Mouse (Mus musculus): ENCODE results near the gene Nlrp2.

Nlrp2 gene

DNA sequence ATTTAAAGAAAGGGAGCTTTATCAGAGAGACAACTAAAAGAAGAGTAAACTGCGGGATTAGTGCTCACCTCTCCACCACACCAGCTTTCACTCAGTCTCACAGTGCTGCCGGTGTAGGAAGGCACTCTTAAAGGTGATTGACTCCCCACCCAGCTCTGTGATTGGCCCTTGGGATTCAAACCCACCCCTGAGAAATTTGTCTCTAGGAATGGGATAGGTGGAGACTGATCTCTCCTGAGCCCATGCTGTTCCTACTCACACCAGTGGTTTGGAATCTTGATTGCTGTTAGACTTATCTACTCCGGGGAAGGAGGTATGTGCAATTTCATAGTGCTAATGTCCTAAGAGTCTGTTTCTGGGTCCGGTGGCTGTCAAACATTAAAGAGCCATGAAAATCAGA, at the start of gene Nlrp2:
TSS of gene Nlrp2 (minus strand) at position 101 of the 400 bp plus-strand sequence.
- no peak for DNase-seq

DNA sequence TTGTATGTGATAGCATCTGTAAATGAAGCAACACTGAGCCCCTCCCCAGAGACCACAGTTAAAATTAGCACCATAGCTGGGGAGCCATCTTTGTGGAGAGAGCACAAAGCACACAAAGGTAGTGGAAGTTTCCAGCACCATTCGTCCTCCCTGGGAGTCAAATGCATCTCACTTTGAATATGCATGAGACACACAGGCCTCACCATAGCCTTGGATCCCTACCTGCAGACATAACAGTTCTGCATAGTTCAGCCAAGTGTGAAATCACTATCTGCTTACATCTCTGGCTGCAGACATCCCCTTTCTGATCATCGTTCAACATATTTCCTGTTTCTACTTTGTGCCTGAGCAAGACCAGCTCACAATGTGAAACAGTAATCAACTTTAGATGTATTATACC, 15.9 kb upstream of the Nlrp2 start:
- no peak for DNase-seq

DNA sequence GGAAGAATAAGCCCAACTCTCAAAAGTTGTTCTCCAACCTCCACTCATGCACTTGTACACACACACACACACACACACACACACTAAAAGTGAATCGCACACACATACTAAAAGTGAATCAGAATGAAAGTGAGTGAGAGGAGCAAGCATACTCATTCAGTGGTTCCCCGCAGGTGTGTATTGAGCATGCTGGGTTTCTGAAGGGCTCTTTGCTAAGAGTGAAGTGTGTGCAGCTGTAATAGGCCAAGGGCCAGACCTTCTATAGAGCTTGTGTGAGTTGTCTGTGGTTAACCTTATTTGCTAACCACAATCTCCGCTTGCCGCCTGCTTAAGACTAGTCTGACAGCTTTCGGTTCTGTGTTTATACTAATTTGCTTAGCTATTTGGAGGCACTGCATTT, 12.8 kb upstream of the Nlrp2 start:
- no peak for DNase-seq

DNA sequence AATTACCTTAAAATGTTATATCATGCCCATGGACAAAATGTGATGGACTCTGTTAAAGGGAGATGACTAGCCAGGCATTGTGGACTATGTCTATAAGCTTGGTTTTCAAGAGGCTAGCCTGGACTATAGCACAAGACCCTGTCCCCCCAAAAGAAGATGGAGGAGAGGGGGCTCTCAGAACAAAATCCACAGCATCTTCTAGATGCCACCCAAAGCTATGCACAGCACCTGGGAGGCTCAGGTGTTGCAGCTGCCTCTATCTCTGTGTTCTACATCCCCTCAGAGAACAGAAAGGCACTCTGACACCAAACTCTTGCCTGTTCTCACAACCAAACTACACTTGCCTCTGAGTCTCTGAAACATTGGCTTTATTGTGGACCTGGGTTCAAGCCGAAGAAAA, 598 bp downstream of the Nlrp2 start, which contains the start of gene Gm5065:
TSS of gene Gm5065 (plus strand) at position 301 of the 400 bp plus-strand sequence.
- no peak for DNase-seq

DNA sequence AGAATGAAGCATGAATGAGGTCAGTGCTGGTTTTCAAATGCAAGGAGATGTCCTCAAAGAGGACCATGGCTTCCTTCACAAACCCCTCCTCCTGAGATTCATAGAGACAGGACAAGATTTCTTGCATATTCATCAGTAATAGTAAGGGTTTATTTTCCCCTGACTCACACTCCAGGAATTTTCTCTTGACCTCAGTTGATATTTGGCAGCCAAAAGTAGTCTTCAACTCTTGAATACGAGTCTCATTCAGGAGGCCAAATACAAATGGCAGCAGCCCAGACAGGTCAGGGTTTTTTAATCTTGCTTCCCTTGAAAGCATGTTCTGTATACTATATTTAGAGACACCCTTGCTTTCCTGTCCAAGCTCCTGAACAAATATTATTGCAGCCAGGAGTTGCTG, 23.3 kb downstream of the Nlrp2 start:
- no peak for DNase-seq

DNA sequence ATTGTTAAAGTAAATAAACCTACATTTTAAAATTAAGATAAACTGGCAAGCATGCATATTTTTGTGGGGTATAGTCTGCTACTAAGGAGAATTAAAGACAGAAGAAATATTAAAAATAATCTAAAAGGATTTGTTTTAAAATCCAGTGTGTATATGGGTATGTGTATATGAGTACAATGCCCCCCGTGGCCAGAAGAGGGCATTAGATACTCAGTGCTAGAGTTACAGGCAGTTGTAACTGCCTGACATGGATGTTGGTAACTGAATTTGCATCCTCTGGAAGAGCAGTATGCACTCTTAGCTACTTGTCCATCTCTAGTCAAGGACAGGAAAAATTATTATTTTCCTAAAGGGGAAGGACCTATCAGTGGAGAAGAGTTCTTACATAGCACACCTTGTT, 62.6 kb downstream of the Nlrp2 start:
- DNase-seq = no peak

DNA sequence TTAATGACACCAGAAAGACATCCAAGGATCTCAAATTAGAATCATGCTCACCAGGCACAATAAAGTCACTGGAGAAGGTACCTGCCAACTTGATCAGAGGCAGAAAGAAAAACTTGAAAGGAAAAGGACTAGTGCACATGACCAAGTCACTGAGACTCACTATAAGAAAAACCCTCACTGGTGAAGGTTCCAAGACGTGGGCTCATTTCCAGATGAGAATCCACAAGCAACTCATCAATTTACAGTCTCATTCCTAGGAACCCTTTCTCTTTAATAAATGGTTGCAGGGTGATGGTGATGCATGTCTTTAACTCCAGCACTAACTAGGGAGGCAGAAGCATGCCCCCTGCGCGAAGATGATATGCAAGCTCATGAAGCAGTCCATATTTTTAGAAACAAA, 87.8 kb downstream of the Nlrp2 start:
- DNase-seq = no peak
